Mouse (Mus musculus): Measurements from ENCODE around the gene Pank4.

Gene Pank4

DNA sequence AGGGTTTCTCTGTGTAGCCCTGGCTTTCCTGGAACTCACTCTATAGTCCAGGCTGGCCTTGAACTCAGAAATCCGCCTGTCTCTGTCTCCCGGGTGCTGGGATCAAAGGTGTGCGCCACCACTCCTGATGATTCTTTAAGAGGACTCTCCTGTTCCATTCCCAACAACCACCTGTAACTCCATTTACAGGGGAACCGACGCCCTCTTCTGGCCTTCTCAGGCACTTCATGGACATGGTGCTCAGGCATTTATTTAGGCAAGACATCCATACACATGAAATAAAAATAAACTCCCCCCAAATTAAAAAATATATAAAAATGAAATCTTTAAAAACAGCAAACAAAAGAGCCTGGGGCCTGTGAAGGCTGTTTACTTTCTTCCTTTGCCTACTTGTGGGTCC is 3.2 kb downstream of the Pank4 start:
- peak in 1 of 2 experiments; percentile 74 for DNase-seq (ENCODE audit: low spot score in 2 of 2)

DNA sequence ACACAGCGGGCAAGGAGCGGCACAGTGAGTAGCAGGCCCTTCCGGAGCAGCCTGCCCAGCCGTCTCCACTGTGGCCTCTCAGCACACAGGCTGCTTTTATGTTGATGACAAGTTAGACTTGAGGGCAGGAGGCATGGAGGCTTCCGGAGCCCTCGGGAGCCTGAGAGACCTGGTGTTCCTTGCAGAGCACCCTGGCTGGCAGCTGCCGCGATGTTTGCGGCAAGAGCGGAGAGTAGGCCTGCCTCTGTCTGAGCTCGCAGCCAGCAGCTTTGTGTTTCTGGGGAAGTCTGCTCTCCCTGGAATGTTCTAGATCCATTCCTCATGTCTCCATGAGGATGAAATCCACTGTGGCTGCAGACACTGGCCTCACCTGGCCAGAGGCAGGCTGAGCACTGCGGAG is 8.6 kb downstream of the Pank4 start:
- no peak for DNase-seq (ENCODE audit: low spot score in 2 of 2)

DNA sequence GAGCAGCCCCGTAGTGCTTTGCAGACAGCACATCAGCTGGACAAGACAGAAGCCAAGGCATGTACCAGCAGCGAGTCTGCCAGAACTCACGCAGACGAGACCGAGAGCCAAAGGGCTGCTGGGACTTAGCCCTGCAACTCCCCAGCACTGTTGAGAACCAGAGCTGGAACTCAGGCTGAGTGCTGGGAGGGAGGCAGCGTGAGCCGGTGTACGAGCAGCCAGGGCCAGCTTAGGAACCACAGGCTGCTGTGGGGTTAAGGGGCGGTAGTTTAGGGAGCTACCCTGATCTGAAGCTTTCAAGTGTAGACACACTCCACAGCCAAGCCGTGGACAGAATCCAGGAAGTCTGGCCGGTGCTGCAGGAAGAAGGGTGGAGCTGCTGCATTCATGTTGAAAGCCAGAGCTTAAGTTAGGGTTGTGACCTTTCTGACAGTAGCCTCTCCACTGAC is 10.3 kb downstream of the Pank4 start:
- DNase-seq (ENCODE audit: low spot score in 2 of 2) = no peak

DNA sequence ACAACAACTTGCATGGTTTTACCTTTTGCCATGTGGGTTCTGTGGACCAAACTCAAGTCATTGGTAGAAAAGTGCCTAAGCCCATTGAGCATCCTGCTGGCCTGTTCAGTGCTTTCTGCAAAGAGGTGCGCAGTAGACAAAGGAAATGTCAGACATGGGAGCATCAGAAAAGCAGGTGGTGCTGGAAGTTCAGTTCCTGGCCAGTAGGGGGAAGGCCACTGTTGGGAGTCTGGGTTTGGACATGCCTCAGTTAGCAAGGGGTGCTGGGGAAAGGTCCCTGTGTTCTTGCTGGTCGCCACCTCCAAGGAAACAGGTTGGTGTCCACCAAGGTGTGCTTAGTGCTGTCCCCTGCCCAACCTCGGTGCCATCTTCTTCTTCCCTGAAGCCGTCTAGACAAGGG is 16.2 kb downstream of the Pank4 start:
- no peak for DNase-seq (ENCODE audit: low spot score in 2 of 2)

DNA sequence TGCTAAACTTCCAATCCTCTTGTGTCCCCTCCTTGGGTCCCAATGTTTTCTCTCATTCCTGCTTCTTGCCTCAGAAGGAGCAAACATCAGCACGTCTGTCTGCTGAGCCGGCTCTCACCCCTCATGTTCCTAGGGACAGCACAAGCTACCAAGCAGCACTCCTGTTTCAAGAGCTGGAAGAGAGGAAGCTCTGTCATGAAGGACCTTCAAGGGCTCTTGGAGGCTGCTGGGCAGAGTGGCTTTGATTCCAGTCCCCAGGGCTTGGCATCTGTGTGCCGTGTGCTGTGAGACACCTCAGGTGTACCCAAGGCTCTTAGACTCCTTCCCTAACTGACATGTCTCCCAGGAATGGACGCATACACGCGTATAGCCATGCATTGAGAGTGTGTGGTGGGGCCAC is 17.2 kb downstream of the Pank4 start:
- no peak for DNase-seq (ENCODE audit: low spot score in 2 of 2)

DNA sequence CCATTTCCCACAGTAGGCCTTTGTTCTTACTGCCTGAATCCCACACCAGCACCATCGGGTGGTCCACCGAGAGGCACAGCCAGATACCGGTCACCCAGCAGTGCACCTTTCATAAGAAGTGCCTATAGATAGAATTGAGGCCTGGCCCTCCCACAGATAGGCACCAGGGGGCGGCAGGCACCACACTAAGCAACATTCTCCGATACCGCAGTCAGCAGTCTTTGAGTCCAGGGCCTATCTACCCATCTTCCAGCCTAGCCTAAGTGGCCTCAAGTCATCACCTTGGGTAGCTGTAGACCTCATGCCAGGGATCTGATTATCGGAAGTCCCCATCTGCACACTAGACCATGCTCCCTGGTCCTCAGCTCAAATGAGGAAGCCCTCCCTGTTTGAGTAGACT is 17.6 kb downstream of the Pank4 start:
- peak; percentile 56 to 85 for DNase-seq (ENCODE audit: low spot score in 2 of 2)

DNA sequence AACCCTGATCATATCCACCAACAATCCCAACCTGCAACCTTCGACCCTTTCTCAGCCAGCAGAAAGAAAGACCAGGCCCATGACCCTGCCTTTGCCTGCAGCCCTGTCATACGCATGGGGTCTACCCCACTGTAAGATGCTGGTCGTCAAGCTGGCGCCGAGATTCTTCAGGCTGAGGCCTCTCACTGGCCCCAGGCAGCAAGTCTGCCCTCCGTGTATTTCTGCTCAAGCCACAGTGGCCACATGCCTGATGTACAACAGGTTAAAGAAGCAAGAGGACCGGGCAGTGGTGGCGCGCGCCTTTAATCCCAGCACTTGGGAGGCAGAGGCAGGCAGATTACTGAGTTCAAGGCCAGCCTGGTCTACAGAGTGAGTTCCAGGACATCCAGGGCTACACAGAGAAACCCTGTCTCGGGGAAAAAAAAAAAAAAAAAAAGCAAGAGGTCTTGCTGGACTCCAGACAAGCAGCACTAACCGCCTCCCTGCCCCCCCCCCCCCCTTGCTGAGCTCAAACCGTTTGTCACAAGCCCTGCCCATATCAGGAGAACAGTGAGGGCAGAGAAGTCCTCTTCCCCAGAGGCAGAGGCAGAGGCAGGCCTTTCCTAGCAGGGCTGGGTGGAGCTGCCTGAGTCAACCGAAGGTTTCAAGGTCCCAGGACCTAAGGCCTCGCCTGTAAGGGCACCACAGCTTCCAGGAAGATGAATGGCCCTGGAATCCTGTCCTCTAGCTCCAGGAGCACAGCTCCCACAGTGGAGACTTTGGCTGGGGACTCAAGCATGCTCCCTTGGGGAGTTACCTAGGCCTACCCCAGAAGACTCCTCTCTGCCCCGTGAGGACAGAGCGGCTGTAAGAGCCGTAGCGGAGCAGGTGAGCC is 18.6 kb downstream of the Pank4 start:
- DNase-seq (ENCODE audit: low spot score in 2 of 2) = no peak

DNA sequence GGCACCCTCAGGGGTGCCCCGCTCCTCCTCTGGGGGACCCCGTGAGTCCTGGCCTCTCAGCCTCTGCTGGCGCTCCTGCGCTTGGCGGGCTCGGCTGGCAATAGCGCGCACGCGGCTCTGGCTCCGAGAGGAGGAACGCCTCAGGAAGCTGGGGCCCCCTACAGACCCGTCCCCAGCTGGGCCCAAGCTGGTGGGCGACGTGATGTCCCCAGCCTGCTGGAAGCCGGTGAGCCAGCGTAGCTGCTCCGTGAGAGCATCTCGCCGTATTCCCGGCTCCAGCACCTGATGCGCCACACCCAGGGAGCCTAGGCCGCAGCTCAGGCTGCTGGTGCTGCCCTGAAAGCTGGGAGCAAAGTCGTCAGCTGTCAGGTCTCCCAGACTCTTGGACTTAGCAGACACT is 19.8 kb downstream of the Pank4 start:
- DNase-seq (ENCODE audit: low spot score in 2 of 2) = no peak

DNA sequence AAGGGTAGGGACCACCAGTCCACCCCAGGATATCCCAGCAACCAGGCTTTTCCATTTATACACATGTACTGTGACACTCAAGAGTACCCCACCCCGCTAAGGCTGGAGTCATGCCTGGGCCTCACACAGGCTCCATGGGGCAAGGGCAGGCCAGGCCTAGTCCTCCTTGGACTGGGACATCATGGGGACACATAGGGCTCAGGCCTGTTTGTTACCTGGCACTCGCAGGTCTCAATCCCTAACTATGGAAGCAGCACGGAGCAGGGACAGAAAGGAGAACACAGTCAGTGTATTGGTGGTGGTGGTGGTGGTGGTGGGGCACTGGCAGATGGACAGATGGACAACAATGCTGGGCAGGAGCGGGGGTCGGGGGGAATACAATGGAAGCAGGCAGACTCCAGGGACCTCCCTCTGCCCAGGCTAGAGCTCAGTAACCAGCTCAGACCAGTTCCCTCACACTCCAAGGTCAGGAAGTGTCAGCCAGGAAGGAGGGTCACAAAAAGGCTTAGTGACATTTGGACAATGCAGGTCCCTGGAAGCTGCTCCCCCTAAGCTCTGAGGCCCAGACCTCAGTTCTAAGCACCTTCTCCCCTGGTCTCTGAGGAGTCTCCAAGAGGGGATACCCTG is 21.3 kb downstream of the Pank4 start:
- no peak for DNase-seq (ENCODE audit: low spot score in 2 of 2)

DNA sequence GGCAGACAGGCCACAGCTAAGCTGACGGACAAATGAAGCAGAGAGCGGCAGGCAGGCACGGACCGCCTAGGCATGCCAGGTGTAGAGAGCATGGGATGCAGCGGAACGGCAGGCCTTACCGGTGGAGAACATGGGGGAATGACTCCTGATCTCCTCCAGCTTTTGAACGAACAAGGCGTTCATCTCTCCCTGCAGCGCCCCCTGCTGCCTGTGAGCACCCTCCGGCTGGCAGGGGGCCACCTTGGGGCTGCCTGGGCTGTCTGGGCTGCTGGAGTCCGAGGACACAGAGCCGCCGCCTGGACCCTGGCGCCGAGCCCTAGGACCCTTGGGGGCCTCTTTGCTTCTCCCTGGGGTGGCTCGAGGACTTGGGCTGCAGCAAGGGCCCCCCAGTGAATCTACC is 22.2 kb downstream of the Pank4 start:
- peak in 1 of 2 experiments; percentile 82 for DNase-seq (ENCODE audit: low spot score in 2 of 2)

DNA sequence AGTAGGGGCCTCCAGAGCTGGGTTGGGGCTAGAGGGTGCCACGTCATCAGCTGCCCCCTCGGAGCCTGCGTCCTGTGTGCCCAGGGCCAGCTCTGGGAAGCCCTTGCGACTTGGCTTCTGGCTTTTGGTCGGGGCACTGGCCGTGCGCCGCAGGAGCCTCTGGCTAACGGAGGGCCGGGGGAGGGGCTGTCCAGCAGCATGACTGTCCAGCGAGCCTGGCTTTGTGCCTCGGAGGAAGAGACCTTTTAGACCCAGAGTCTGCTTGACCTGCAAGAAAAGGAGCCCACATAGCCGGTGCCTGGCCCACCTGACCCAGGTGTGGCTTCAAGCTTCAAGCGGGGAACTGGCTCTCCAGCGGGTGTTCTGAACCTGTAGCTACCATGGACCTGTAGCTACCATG is 22.8 kb downstream of the Pank4 start:
- no peak for DNase-seq (ENCODE audit: low spot score in 2 of 2)

DNA sequence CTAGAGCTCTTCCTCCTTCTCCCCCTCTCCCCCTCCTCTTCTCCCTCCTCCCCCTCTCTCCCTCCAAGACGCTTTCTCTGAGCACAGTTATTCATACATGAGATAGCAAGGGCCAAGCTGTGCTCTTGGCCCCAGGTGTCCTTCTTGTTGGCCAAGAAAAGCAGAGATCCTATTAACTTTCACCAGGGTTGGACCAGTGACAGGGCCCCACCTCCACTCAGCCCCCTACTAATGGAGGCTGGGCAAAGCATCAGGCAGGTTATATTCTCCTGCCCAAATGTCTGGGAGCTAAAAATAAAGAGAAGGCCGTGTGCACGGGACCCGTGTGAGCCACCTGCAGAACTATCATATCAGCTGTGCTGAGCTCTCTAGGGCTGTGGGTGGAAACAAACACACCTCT is 31.0 kb downstream of the Pank4 start:
- no peak for DNase-seq (ENCODE audit: low spot score in 2 of 2)

DNA sequence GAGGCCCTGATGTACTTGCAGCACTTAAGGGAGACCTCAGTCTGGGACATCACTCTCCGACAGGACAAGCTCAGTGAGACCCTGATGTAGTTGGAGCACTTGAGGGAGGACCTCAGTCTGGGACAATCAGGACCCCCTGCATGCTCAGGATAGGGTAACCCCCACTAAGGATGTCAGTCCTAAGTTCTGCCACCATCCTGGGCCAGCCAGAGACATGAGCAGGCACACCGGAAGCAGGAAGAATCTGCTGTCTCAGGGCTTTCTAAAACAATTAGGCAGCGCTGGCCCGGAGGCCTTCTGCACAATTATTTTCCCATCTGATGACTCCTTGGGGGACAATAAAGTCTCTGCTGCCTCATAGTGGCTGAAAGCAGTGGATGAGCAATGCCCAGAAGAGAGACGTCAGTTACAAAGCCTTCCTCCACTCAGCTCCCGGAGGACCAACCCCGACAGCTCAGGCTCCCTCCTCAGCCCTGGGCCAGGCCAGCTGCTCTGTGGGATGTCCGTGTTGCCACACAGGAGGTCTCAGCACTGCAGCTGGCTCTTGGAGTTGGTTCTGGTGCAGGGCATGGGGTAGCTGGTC is 32.7 kb downstream of the Pank4 start:
- no peak for DNase-seq (ENCODE audit: low spot score in 2 of 2)

DNA sequence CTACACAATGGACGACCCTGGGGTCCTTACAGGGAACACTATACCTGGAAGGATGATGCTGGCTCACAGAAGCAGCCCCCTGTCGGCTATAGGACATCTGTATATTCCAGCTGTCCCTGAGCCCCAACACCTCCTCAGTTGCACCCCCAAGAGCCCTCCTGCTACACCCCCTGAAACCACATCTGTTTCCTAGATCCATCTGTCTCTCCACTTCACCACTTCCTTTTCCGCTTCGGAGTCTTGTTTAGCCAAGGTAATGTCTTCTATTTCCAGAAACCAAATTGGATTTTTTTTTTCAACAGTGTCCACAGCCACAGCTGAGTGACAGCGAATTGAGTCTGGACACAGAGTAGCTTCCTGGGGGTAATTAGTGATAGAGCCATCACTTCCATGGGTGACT is 35.5 kb downstream of the Pank4 start:
- no peak for DNase-seq (ENCODE audit: low spot score in 2 of 2)

DNA sequence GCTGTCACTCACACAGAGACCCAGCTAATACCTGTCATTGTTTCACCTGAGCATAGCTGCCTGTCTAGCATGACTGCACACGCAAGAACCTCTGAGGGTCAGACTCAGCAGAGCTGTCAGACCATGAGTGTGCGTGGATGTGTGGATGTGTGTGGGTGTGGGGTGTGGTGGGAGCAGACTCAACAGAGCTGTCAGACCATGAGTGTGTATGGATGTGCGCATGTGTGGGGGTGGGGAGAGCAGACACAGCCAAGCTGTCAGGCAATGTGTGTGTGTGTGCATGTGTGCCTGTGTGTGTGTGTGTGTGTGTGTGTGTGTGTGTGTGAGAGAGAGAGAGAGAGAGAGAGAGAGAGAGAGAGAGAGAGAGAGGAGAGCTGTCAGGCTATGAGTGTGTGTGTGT is 41.4 kb downstream of the Pank4 start:
- no peak for DNase-seq (ENCODE audit: low spot score in 2 of 2)

DNA sequence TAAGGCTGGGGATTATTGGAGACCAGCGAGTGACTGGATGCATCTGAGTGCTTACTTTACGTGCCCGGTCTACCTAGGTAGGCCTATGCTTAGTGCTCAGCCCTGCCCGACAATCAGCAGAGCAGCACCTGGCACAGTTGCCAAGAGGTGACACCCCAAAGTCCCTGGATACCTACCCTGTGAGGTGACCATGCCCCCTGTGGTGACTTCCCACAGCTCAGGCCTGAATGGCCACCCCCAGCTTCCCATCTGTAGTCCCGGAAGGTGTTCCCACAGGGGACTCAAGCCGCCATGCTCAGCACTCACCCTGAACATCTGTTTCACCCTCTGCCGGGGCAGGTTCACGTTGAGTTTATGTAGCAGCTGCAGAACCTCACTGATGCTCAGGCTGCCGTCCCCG is 42.4 kb downstream of the Pank4 start:
- DNase-seq (ENCODE audit: low spot score in 2 of 2) = no peak

DNA sequence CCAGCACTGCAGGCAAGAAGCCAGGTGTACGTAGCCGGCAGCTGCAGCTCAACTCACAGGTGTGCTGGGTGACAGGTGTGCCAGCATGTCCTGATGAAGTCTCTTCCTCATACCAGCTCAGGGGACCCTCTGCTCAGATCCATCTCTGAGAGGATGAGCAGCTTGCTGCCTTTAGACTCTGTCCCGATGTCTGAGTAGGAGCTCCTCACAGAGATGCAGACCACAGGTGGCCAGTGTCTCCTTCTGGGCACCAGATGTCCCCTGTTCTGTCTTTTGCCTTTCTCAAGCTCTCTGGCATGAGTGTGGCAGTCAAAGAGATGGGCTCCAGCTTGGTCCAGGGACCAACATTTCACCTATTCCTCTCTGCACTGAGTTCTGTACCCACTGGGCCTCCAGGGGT is 43.7 kb downstream of the Pank4 start:
- no peak for DNase-seq (ENCODE audit: low spot score in 2 of 2)

DNA sequence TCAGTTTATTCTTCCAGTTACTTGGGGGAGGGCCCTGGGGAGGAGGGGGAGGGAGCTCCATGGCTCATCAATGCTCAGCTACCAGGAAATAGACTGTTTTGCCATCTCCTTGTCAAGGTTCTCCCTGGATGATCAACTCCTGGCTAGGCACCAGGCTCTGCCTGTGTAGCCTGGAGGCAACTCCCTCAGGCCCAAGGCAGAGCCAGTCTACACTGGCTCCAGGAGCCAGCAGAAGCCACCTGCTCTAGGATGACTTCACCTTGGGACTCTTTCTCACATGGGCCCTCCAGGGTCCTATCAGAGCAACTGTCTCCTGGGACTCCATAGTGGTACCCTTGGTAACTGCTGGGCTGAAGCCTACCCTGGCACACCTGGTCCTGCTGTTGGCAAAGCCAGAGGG is 44.2 kb downstream of the Pank4 start:
- DNase-seq (ENCODE audit: low spot score in 2 of 2) = no peak

DNA sequence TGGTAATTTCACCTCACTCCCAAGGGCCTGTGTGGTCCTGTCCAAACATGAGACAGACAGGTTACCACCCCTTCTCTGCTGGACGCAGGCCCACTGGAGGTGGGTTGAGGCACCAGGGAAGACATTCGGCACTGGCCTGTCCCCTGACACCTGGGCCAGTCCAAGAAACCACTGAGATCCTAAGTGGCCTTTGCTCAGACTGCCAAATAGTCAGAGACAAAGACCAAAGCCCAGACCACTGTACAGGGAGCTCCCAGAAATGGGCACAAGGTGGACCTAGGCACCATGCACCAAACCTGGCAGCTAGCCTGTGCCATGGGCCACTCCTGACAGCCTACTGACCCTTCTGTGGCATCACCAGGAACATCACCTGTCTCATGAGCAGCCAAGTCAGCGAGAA is 45.3 kb downstream of the Pank4 start:
- no peak for DNase-seq (ENCODE audit: low spot score in 2 of 2)

DNA sequence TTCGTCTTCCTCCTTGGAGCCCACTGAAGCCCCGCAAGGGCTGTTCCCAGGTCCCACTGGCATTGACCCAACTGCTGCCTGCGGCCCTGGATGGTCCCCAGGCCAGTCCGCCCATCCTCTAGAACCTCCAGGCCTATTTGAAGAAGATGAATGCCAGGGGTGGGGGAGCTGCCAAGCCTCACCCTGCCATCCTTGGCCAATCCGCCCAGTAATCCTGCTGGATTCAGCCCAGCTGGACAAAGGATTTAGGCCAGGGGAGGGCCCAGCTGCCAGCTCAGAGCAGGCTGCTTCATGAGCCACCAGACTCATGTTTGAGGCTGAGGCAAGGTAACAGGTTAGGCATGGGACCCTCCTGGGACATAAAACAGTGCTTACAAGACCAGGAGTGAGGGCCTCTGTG is 46.9 kb downstream of the Pank4 start:
- peak in 1 of 2 experiments; percentile 51 for DNase-seq (ENCODE audit: low spot score in 2 of 2)

DNA sequence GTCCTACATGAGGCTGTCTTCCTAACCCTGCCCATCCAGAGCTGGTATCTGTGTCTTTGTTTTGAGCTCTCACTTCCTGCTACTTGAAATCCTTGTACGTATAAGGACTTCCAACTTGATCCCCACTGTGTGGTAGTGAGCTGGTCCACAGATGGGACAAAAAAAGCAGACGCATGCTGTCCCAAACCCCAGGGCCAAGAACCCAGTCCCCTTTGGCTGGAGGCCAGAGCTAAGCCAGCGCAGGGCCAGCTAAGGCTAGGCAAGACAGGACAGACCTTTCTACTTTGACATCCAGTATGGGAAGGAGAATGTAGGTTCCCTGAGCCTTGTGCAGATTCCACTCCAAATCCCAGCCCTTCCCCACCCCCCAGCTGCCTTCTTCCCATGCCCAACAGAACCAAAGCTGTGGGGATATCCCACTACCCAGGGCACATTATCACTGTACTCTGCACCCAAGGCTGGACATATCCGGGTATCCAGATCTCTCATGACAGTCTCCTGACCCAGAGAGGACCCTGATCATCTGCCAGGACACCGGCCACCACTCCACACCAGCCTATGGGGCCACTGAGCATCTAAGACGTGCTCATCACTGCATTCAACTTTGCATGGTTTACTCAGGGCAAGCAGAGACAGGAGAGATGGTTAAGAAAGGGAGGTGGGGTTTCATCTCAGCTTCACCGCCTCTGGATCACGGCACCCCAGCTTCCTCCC is 47.5 kb downstream of the Pank4 start:
- DNase-seq (ENCODE audit: low spot score in 2 of 2) = no peak

DNA sequence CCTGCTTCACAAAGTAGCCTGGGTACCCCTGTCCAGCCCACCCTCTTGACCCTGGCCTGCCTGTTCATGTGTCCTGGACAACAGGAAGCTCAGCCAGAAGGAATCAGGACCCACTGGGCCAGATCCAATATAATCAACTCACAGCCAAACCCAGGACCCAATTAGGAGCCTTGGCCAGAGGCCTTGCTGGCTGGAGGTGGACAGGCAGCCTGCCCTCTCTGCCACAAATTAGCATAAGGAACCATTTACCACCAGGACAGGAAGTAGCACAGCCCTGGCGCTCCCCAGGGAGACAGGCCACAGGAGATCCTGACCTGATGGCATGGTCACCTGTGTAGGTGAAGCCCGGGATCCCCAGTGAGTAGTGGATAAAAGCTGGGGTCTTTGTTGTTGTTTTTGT is 48.2 kb downstream of the Pank4 start:
- no peak for DNase-seq (ENCODE audit: low spot score in 2 of 2)

Measured in left cerebral cortex, adult 9 months (tissue).